In the genomic region with DNA sequence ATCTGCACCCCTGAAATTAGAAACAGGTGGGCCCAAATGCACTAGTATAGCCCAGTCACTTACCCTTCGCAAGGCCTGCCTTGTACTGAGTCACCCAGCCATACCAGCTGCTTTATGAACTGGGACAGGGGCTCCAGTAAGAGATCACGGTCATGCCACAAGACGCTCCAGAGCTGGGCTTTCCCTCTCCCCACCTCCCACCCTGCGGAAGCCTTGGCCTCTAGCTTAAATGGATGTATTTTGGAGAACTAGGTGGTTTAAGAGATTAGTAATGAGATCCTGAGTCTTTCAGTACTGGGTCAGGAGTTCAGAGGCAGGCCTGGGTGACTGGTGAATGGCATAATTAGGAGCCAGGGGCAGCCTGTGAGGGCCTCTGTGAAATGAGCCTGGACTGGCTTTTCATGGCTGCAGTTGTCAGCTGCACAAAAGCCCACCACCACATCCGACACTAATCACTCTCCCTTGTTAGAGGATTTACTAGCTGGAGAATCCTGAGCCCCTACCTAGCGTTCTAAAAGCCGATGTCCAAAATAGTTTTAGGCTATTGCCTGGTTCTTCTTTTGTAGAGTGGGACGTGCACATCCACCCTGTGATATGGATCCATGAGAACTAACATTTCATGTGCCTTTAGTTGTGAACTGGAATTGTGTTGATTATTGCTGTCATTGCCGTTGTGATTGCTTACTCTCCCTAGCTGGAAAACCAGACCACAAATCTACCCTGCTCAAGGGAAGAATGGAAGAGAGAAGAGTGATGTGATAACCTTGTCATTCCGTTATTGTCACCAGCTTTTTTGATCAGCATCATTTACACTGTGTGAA, we compare ENCODE assay signal across 14 mouse cellular contexts.
DNase-seq lines count a peak whose midpoint lies in the region; ATAC-seq lines count a peak whose summit lies in the region.
"Had no signal": no experiment of that assay in that cellular context is flagged by ENCODE, and none has a peak within 500 bp of the region (broad histone marks: within the 10 kb centered on the region; RNA-seq: fewer than 3 reads in every experiment).

No protein-coding gene starts in this region.

- peak; percentile 90 for ATAC-seq in kidney, embryonic 16.5 days (ENCODE audit: low FRiP score, low TSS enrichment)
- peak; percentile 69; the same call in 1 of the 2 replicates for ATAC-seq in limb, embryonic 13.5 days (ENCODE audit: low FRiP score, low read depth)
- ATAC-seq: intestine, embryonic 16.5 days had no signal

- peaks cover 10% of the 10 kb centered on the region; the same call in 1 of the 2 replicates for H3K4me1 ChIP-seq in kidney, embryonic 16.5 days (ENCODE audit: insufficient read depth, low read length)
- H3K4me1 ChIP-seq in forebrain, embryonic 10.5 days, result peaks cover 52% of the 10 kb centered on the region
- H3K4me1 ChIP-seq in limb, embryonic 13.5 days, result peaks cover 21% of the 10 kb centered on the region

- H3K27ac ChIP-seq in kidney, embryonic 16.5 days (ENCODE audit: low read length), result no peak overlapping the region
- H3K27ac ChIP-seq in forebrain, embryonic 10.5 days, result peak overlapping the region; percentile 75
- H3K27ac ChIP-seq in limb, embryonic 13.5 days, result no peak overlapping the region

- no peak overlapping the region for H3K9ac ChIP-seq in kidney, embryonic 16.5 days (replicated peaks; ENCODE audit: low read length)
- no peak overlapping the region for H3K9ac ChIP-seq in limb, embryonic 13.5 days

- no peaks in the 10 kb centered on the region for H3K27me3 ChIP-seq in kidney, embryonic 16.5 days (ENCODE audit: insufficient read depth, low read length)
- peaks cover 71% of the 10 kb centered on the region for H3K27me3 ChIP-seq in forebrain, embryonic 10.5 days (ENCODE audit: poor library complexity, severe bottlenecking)
- H3K27me3 ChIP-seq in limb, embryonic 13.5 days, result no peaks in the 10 kb centered on the region

- no peak for DNase-seq in kidney, adult 11 months
- peak; percentile 79 for DNase-seq in forebrain, embryonic 10.5 days (ENCODE audit: extremely low spot score, low spot score)
- DNase-seq in retina, postnatal 1 day, result peak; percentile 80
- DNase-seq in right cerebral cortex, postnatal 4 days, result no peak
- DNase-seq in layer of hippocampus, adult 11-12 months (ENCODE audit: low spot score), result no peak
- DNase-seq in heart, postnatal 4 days, result no peak
- DNase-seq: adrenal gland, adult 2 months; liver; lung, postnatal 14 days; right cerebral cortex, postnatal 25 days had no signal

- no peaks in the 10 kb centered on the region for H3K9me3 ChIP-seq in kidney, embryonic 16.5 days (ENCODE audit: low read length)
- no peaks in the 10 kb centered on the region for H3K9me3 ChIP-seq in forebrain, embryonic 10.5 days
- H3K9me3 ChIP-seq in limb, embryonic 13.5 days, result no peaks in the 10 kb centered on the region

- H3K36me3 ChIP-seq in kidney, embryonic 16.5 days (ENCODE audit: insufficient read depth, low read length), result no peaks in the 10 kb centered on the region
- no peaks in the 10 kb centered on the region for H3K36me3 ChIP-seq in forebrain, embryonic 10.5 days (replicated peaks)
- no peaks in the 10 kb centered on the region for H3K36me3 ChIP-seq in limb, embryonic 13.5 days

- H3K4me2 ChIP-seq in kidney, embryonic 16.5 days (replicated peaks; ENCODE audit: low read depth, low read length), result no peak overlapping the region
- no peak overlapping the region for H3K4me2 ChIP-seq in limb, embryonic 13.5 days (replicated peaks)
- H3K4me2 ChIP-seq: heart, embryonic 11.5 days had no signal

- 43% methylated on average over 10 of the region's 10 CpGs for WGBS in kidney, embryonic 16.5 days
- WGBS in forebrain, embryonic 10.5 days, result 10% methylated on average over 10 of the region's 10 CpGs
- WGBS in limb, embryonic 13.5 days, result 19% methylated on average over 10 of the region's 10 CpGs

- no peak overlapping the region for H3K4me3 ChIP-seq in kidney, embryonic 16.5 days (ENCODE audit: low read length)
- peak overlapping the region; percentile 6 for H3K4me3 ChIP-seq in forebrain, embryonic 10.5 days
- no peak overlapping the region for H3K4me3 ChIP-seq in limb, embryonic 13.5 days

Comparison
In these comparisons a context has a peak if more than half of its experiments do, and no peak if none do; other contexts are left out.
1. DNase-seq: peak in forebrain, embryonic 10.5 days (single experiment) and retina, postnatal 1 day (single experiment); none in kidney, adult 11 months (single experiment), right cerebral cortex, postnatal 4 days (single experiment), layer of hippocampus, adult 11-12 months (single experiment) and heart, postnatal 4 days (single experiment).